Mouse (Mus musculus): ENCODE data around the gene Zfp664.

Gene Zfp664

GRCm38 (mm10) chr5:124872033-124872432 is 9.5 kb downstream of the Zfp664 start:
- DNase-seq (ENCODE audit: low spot score in 2 of 2) = no peak

- no peak for DNase-seq (ENCODE audit: low spot score in 2 of 2)
These were observed 10.6 kb downstream of the Zfp664 start for GRCm38 (mm10) chr5:124873096-124873495.

- no peak for DNase-seq (ENCODE audit: low spot score in 2 of 2)
These were observed 11.6 kb downstream of the Zfp664 start for GRCm38 (mm10) chr5:124873890-124874601.

GRCm38 (mm10) chr5:124879251-124879650 is 16.8 kb downstream of the Zfp664 start:
- DNase-seq (ENCODE audit: low spot score in 2 of 2) = no peak

GRCm38 (mm10) chr5:124879801-124880200 is 17.3 kb downstream of the Zfp664 start:
- no peak for DNase-seq (ENCODE audit: low spot score in 2 of 2)

- DNase-seq (ENCODE audit: low spot score in 2 of 2) = peak; percentile 32 to 44
These were observed 21.4 kb downstream of the Zfp664 start for GRCm38 (mm10) chr5:124883877-124884276.

GRCm38 (mm10) chr5:124888661-124889060 is 26.2 kb downstream of the Zfp664 start:
- DNase-seq (ENCODE audit: low spot score in 2 of 2) = no peak

GRCm38 (mm10) chr5:124891921-124892370 is 29.5 kb downstream of the Zfp664 start:
- no peak for DNase-seq (ENCODE audit: low spot score in 2 of 2)

GRCm38 (mm10) chr5:124896135-124896534 is 33.6 kb downstream of the Zfp664 start:
- DNase-seq (ENCODE audit: low spot score in 2 of 2) = no peak

- DNase-seq (ENCODE audit: low spot score in 2 of 2) = peak; percentile 77 to 83
These were observed 37.6 kb downstream of the Zfp664 start for GRCm38 (mm10) chr5:124899945-124900631.

- DNase-seq (ENCODE audit: low spot score in 2 of 2) = no peak
These were observed 38.4 kb downstream of the Zfp664 start for GRCm38 (mm10) chr5:124900738-124901490.

GRCm38 (mm10) chr5:124901675-124902074 is 39.2 kb downstream of the Zfp664 start:
- peak; percentile 29 to 55 for DNase-seq (ENCODE audit: low spot score in 2 of 2)

GRCm38 (mm10) chr5:124902195-124902594 is 39.7 kb downstream of the Zfp664 start:
- DNase-seq (ENCODE audit: low spot score in 2 of 2) = no peak

- no peak for DNase-seq (ENCODE audit: low spot score in 2 of 2)
These were observed 41.4 kb downstream of the Zfp664 start for GRCm38 (mm10) chr5:124903852-124904251.

GRCm38 (mm10) chr5:124906890-124907289 is 44.4 kb downstream of the Zfp664 start:
- no peak for DNase-seq (ENCODE audit: low spot score in 2 of 2)

- peak; percentile 77 to 84 for DNase-seq (ENCODE audit: low spot score in 2 of 2)
These were observed 46.4 kb downstream of the Zfp664 start for GRCm38 (mm10) chr5:124908860-124909259.

- DNase-seq (ENCODE audit: low spot score in 2 of 2) = no peak
These were observed 49.8 kb downstream of the Zfp664 start for GRCm38 (mm10) chr5:124912276-124912675.

- DNase-seq (ENCODE audit: low spot score in 2 of 2) = no peak
These were observed 50.7 kb downstream of the Zfp664 start for GRCm38 (mm10) chr5:124912946-124913933.

GRCm38 (mm10) chr5:124919798-124920197 is 57.3 kb downstream of the Zfp664 start:
- no peak for DNase-seq (ENCODE audit: low spot score in 2 of 2)

- DNase-seq (ENCODE audit: low spot score in 2 of 2) = no peak
These were observed 58.9 kb downstream of the Zfp664 start for GRCm38 (mm10) chr5:124921410-124921809.
